Mouse (Mus musculus) C2C12 (cell line): Measurements from ENCODE around the gene Fam174b.

Experiments used
- CTCF ChIP-seq: IDR thresholded peaks from one replicate; pipeline ENCODE4 v1.5.1; 2011; ENCODE audit not compliant: control insufficient read depth, insufficient read depth, insufficient read length
- FOSL1 ChIP-seq: IDR thresholded peaks from one replicate; pipeline ENCODE4 v1.8.0; 2011; ENCODE audit warnings: mild to moderate bottlenecking, low read length; ENCODE audit not compliant: poor library complexity, insufficient read depth, severe bottlenecking
- MAX ChIP-seq: IDR thresholded peaks from one replicate; pipeline ENCODE4 v1.6.1; 2011; ENCODE audit warnings: mild to moderate bottlenecking, control low read depth
- MYOD1 ChIP-seq: IDR thresholded peaks from one replicate; pipeline ENCODE4 v1.6.1; 2011; ENCODE audit warnings: low read depth; ENCODE audit not compliant: control insufficient read depth, insufficient read length
- MYOG ChIP-seq: IDR thresholded peaks from one replicate; pipeline ENCODE4 v1.6.1; 2011; ENCODE audit not compliant: control insufficient read depth, insufficient read length; ENCODE audit errors: extremely low read depth
- USF1 ChIP-seq: IDR thresholded peaks from one replicate; pipeline ENCODE4 v1.6.1; 2011; ENCODE audit warnings: low read depth, mild to moderate bottlenecking, control low read depth, moderate library complexity

DNA sequence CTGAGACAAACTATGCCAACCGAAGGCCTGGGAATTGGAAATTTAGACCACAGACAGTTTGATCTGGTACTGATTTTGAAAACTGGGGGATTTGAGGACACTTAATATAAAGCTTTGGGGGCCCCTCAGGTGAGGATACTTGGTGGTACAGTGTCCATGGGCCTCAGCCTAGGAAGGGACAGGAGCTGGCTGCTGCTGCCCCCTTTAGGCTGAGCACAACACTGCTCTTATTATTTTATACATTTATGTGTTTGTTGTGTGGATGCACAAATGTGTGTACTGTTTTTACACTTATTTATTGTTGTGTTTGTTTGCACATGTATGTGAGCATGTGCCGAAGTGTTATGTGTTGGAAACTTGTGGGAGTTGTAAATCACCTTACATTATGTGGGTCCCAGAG is 9.2 kb downstream of the Fam174b start:
- TF ChIP-seq MAX = no peak
- TF ChIP-seq CTCF = no peak
- TF ChIP-seq USF1 = no peak
- no peak for TF ChIP-seq MYOD1
- TF ChIP-seq MYOG = no peak
- TF ChIP-seq FOSL1 = no peak
